Mouse (Mus musculus) inflammation-experienced regulatory T-cells, adult 16 weeks (primary cell): Measurements from ENCODE around the gene Serf2. TPM values are rescaled to one million over a fixed set of nuclear protein-coding genes. Genes with fewer than 3 reads are reported as not detected.

Experiments
- polyA plus RNA-seq: library from polyadenylated mRNA; unstranded; fragments of 100-300 nt; shearing (Covaris generic); gene quantifications from one replicate; pipeline ENCODE4 v1.2.1, GENCODE M21; 2017

The Serf2 gene
- 500 TPM for polyA plus RNA-seq

GRCm38 (mm10) chr2:121448739-121449535, at the start of gene Serf2:
Gene Serf2, plus strand, starts transcription at chr2:121449195.

GRCm38 (mm10) chr2:121413387-121414042, 35.5 kb upstream of the Serf2 start, which contains the start of the genes Pdia3 and Catsper2:
Gene Pdia3, plus strand, starts transcription at chr2:121413775.
Gene Catsper2, minus strand, starts transcription at chr2:121413792.

GRCm38 (mm10) chr2:121444178-121444577, 4.8 kb upstream of the Serf2 start, which contains the start of gene Ell3:
Gene Ell3, minus strand, starts transcription at chr2:121444278.

GRCm38 (mm10) chr2:121452990-121453389, 4.0 kb downstream of the Serf2 start, which contains the start of gene Hypk:
Gene Hypk, plus strand, starts transcription at chr2:121453290.

GRCm38 (mm10) chr2:121456692-121457642, 8.0 kb downstream of the Serf2 start, which contains the start of gene Serinc4:
Gene Serinc4, minus strand, starts transcription at chr2:121456781.

GRCm38 (mm10) chr2:121473301-121474179, 24.5 kb downstream of the Serf2 start, which contains the start of gene Mfap1b:
Gene Mfap1b, minus strand, starts transcription at chr2:121474067.

GRCm38 (mm10) chr2:121505942-121506882, 57.2 kb downstream of the Serf2 start, which contains the start of the genes Mfap1a and Wdr76:
Gene Mfap1a, minus strand, starts transcription at chr2:121506665.
Gene Wdr76, plus strand, starts transcription at chr2:121506723.

Other genes starting within 250 kb of the Serf2 start
- 82.8 TPM for gene Trp53bp1, start 177.8 kb upstream of the Serf2 start, polyA plus RNA-seq
- 0.05 TPM for gene Map1a, start 159.6 kb upstream of the Serf2 start, polyA plus RNA-seq
- 17.5 TPM for gene Ppip5k1, start 93.8 kb upstream of the Serf2 start, polyA plus RNA-seq
- not detected for gene Ckmt1, start 91.5 kb upstream of the Serf2 start, polyA plus RNA-seq
- 0.11 TPM for gene Strc, start 62.0 kb upstream of the Serf2 start, polyA plus RNA-seq
- gene Pdia3, start 35.4 kb upstream of the Serf2 start, polyA plus RNA-seq: 689 TPM
- gene Catsper2, start 35.4 kb upstream of the Serf2 start, polyA plus RNA-seq: 1.8 TPM
- gene Ell3, start 4.9 kb upstream of the Serf2 start, polyA plus RNA-seq: 0.74 TPM
- 154 TPM for gene Hypk, start 4.1 kb downstream of the Serf2 start, polyA plus RNA-seq
- gene Serinc4, start 7.6 kb downstream of the Serf2 start, polyA plus RNA-seq: 0.15 TPM
- 121 TPM for gene Mfap1b, start 24.9 kb downstream of the Serf2 start, polyA plus RNA-seq
- 42.8 TPM for gene Mfap1a, start 57.5 kb downstream of the Serf2 start, polyA plus RNA-seq
- gene Wdr76, start 57.5 kb downstream of the Serf2 start, polyA plus RNA-seq: 7.5 TPM